Mouse (Mus musculus) ES-Bruce4 (cell line): Measurements from ENCODE around the gene Fgfr2.

ENCODE experiments used
- CTCF ChIP-seq: IDR thresholded peaks from one replicate; pipeline ENCODE4 v1.8.1; 2011; ENCODE audit warnings: low read depth, low read length
- EP300 ChIP-seq: IDR thresholded peaks from 2 replicates; pipeline ENCODE4 v1.6.1; 2011; ENCODE audit warnings: low read depth, low read length; ENCODE audit not compliant: insufficient read depth

DNA sequence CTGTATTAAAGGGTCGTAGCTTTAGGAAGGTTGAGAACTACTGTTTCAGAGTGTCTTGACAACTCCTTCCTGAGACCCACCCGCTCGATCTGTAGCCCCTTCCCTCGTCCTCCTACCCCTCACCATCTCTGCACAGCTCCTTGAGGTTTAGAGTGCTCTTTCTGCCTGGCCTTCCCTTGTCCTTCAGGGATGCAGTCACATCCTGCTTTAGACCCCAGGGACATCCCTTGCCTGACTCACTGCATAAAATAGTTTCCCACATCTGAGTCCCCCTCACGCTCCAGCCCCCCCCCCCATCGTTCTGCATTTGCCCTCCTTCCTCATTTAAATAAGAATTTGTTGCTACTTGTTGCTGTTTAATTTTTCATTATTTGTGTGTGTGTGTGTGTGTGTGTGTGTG is 2156.3 kb downstream of the Fgfr2 start:
- no peak for TF ChIP-seq EP300
- no peak for TF ChIP-seq CTCF
